Mouse (Mus musculus): ENCODE results near the gene Stox2.

Gene Stox2

DNA sequence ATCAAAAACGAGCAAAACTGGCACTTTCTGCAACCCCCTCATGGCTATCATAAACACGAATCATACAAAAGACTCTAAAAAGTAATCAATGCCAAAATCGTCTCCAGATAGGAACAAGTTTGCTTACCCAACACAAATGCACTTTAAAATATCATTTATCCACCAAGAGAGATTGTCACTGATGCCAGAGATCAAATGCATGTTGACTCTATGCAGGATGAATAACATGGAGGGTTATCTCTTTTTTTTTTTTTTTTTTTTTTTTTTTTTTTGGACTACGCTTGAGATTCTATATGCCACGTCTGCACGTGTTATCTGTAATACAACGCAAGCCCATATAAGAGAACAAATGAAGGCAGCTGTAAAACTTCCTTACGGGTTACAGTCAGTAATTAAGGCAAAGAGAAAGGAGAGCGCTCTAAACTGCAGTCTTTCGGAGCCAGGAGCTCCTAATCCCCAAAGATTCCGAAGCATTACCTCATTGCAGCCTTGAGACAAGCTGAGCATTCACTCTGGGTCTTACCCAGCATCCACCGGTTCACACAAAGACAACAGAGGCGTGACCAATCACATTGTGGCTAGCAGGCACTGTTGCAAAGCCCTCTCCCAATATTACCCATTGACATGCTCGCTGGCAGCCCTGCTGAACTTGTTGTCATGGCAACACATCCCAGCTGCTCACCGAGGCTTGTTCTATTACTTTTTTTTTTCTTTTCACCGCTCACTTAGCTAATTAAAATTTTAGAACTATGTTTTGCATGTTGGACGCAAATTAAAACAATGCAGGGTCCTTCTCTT, 203.8 kb downstream of the Stox2 start:
- peak; percentile 23 for DNase-seq (ENCODE audit: low spot score)

DNA sequence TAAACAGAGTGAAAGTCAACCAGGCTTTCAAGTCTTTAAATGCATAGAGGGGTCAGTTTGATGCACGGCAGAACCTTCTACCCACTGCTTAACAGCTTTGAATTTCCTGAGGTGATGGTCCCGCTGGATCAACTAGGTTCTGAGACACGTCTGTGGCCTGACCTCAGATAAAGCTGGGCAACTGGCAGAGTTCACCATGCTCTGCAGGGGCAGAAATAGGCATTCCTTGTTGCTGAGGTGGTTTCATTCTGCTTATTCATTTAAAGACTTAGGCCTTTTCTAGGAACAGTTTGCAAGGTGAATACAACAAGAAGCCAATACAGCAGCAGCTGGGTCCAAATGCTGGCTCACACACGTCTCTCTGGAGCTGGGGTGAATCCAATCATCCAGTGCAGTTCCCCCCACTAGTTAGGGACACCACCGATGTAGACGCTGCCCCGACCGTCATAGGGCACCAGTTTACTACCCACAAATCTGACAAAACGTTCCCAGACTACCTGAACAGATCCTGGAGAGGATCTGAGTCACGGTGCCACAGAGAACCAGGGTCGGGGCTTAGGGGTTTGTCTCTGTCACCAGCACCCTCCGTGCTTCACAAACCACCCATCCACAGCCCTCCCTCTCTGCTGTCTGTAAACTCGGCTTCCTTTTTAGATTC, 204.6 kb downstream of the Stox2 start:
- no peak for DNase-seq (ENCODE audit: low spot score)

DNA sequence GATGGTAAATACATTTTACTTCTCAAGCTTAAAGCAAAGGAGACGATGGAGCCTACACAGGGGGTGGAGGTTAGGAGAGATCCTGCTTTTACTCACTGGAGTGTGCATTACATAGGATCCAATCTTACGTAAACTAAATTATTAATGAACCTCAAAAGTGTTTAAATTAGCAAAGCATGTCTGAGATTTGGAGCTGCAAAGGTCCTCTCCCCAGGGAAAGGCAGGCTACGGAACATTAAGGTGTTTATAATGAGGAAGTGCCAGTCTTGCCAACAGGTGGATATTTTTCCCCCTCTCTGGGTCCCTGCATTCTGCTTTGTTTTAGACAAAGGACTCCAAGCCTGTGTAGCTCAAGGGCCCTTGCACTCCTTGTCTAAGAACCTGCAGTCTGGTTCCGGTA, 205.3 kb downstream of the Stox2 start:
- no peak for DNase-seq (ENCODE audit: low spot score)

DNA sequence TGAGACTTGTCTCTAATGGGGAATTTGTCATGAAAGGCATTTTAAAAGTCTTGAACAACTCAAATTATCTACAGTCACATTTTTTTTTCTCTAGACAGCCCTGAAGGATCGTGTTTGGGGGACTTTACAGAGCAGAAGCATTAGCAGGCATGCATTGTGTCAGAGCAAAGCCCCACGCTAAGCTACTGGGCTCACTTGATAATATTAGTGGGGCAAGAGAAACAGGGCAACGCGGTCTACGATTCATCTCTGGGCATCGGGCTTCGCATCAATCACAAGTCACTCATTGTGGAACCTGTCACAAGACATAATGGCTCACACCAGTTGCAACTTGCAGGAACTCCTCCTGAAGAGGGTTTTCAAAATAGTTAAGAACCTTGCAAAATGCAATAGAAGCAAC, 205.9 kb downstream of the Stox2 start:
- no peak for DNase-seq (ENCODE audit: low spot score)

DNA sequence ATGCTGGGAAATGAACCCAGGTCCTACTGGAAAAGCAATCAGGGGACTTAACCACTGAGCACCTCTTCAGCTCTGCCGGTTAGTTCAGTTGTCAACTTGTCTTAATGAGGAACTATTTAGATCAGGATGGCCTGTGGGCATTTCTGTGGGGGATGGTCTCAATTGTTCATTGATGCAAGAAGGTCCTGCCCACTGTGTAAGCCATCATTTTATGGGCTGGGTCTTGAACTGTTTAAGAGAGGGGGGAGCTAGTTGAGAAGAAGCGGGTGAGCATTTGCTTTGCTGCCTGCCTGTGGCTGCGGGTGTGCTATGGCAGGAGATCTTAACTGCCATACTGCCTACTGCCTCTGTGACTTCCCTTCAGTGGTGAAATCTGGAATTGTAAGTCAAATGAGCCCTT, 214.1 kb downstream of the Stox2 start:
- DNase-seq (ENCODE audit: low spot score), result no peak

DNA sequence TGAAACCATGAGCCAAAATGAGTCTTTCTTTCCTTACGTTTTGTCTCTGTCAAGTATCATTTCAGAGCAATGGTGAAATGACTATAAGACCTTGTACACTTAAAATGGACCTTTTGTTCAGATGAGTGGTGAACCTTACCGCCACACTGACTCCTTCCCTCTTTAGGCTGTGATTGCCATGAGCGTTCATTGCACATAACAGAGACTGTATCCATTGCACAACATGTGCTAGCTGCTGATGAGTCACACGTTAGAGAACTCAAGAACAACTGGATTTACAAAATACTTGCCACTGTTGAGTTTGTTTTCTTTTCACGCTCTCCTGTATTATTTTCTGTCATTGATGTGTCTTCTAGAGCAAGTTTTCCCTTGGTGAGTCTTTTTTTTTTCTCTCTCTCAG, 216.1 kb downstream of the Stox2 start:
- no peak for DNase-seq (ENCODE audit: low spot score)

DNA sequence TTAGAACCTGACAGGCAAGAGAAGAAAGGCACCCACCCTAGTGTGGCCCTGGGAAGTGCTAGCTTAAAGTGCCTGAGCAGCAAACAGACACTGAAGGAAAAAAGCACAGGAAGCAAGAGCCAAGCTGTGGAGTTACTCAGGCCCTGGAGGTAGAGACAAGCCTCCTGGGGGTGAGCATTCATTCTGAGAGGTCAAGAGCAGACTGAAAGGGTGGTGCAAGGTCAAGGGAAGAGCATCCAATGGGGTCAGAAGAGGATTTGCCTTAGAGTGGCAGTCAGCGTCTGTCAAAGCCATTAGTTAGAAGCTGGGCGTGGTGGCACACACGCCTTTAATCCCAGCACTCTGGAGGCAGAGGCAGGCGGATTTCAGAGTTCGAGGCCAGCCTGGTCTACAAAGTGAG, 224.3 kb downstream of the Stox2 start:
- no peak for DNase-seq (ENCODE audit: low spot score)

DNA sequence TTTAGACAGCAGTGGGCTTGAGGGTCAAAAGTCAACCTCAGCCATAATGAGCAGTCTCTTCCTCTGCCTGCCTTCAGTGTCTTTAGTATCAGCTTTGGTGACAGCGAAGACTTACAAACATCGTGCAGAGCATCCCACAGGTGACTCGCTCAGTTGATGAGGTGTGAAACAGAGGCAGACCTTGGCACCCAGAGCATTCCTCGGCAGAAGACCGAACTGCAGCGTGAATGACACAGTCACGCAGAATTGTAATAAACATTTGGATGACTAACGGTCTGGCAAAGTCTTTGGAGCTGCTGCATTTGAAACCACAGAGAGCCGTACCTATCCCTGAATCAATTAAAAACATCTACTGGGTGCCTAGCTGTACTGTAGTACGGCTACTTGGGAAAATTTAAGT, 225.0 kb downstream of the Stox2 start:
- DNase-seq (ENCODE audit: low spot score), result no peak

DNA sequence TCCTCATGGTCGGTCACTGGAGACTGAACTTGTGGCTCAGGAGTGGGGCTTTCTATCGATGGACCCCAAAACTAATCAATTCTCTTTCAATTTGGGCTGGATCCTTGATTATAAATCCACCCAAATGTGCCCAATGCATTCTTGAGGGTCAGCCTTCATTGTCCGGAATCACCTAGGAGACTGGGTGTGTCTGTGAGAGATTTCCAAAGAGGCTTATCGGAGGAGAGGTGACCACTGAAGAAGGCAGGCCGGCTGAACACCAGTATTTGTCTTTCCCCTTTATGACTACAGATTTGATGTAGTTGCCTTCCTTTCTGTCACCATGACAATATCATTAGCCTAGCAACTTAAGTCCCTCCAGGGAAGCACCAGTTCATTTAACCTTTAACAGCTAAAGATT, 225.8 kb downstream of the Stox2 start:
- DNase-seq (ENCODE audit: low spot score), result no peak

DNA sequence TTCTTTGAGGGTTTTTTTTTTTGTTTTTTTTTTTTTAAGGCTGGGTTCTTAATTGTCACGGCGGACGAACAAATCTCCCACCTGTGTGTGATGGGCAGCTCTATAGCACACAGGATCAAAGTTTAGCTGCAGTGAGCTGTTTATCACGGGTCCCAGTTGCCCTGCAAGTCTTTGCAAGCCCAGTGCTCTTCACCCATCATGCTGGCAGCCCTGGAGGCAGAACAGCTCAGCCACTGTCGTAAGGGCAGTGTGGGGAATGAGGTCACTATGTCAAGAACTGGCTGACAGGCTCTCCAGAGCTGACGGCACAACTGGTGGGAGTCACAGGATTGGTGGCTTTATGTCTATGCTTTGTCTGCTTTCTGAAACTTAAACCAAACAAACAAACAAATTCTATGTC, 227.6 kb downstream of the Stox2 start:
- DNase-seq (ENCODE audit: low spot score), result no peak

DNA sequence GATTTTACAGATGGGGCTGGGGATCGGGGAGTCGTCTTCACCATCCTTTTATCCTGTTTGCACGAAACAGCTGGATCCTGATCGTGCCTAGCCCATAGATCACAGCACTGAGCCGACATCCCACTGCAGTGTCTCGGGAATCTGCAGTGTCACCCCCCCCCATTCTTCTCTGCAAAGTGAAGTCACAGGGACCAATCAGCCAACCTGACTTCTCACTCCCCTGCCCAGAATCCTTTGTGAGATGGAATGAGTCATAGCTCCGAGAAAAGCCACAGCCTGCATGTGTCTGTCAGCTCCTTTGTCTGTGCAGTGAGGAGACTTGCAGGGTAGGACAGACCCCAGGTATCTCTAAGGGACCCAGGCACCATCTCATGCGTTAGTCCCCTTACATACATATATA, 228.1 kb downstream of the Stox2 start:
- DNase-seq (ENCODE audit: low spot score), result no peak

DNA sequence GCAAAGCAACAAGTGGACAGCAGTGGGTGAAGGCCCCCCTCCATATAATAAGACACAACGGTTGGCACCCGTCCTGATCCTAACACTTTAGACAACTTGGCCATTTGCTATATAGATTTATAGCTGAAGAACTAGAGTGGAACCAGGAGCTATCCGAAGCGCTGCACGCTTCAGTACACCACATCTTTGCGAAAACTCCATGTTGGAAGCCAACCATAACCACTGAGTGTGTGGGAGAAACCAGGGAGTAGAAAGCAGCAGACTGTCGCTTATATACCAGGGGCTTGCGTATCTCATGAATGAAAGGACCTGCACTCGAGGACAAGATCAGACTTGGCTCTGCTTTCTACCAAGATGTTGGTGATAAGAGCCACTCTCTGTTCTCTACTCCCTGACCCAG, 234.0 kb downstream of the Stox2 start:
- DNase-seq (ENCODE audit: low spot score), result no peak

DNA sequence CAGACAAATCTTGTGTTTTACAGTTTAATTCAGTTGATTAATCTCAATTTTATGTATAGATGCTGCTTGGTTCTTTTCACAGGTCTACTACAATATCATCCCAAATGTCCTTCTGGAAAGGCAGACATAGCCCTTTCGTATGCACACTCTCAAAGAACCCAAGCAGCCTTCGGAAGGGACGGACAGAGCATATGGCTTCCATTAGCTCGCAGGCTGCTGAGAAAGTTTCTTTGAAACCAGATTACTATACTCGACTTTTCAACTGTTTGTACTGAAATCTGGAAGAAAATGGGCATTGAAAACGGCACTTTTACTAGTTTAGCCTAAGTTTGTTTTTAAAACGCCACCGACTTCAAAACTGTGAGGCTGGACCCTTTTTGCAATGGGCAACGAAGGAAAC, 234.9 kb downstream of the Stox2 start:
- DNase-seq (ENCODE audit: low spot score), result no peak

DNA sequence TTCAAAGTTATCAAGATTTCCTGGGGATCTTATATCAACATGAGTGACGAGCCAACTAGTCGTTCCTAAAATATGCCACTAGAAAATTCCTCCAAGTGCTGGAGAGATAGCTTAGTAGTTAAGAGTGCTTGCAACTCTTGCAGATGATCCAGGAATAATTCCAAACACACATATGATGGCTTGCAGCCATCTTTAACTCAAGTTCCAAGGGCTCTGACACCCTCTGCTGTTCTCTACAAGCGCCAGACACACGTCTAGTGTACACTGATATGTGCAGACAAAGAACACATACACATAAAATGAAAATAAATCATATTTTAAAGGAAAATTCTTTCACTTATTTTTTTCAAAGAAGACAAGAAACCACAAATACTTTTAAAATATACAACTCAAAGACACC, 237.9 kb downstream of the Stox2 start:
- no peak for DNase-seq (ENCODE audit: low spot score)

DNA sequence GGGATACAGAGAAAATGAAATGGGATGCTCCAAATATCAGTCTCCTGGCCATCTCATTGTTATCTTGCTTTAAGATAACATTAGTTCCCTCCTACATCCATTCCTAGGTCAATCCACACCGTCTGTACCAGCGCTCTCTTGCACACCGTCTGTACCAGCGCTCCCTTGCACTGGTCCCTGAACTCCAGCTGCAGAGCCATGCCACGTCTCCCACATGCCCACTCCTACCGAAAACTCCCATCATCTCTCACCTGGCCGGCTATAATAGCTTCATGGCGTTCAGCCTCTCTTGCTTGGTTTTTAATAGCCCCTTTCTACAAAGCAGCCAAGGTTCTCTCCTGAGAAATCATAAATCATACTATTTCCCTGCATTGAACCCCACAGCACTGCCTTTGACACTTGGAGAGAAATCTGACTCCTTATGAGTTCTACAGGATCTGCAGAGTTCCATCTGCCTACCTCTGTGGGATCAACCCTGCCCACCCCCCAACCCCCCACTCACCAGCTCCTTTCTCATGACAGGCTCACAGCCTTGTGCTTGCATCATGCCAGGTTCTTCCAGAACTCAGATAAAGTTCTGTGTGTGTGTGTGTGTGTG, 239.4 kb downstream of the Stox2 start:
- DNase-seq (ENCODE audit: low spot score), result no peak

DNA sequence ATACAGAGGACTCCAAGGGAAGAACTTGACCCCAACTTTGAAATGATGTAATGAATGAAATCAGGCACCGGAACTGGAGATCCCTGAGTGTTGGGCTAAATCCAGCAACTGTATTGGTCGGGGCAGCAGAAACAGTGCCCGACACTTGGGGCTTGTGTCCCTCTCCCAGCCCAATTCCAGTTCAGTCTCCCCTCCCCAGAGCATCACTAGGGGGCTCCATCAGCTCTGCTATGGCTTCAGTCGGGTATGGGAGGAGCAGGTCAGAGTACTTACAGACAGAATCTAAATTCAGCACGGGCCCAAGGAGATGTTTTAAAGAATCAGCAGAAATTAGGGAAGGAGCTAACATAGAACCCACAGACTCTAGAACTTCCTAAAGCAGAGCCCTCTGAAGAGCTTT, 240.7 kb downstream of the Stox2 start:
- no peak for DNase-seq (ENCODE audit: low spot score)

DNA sequence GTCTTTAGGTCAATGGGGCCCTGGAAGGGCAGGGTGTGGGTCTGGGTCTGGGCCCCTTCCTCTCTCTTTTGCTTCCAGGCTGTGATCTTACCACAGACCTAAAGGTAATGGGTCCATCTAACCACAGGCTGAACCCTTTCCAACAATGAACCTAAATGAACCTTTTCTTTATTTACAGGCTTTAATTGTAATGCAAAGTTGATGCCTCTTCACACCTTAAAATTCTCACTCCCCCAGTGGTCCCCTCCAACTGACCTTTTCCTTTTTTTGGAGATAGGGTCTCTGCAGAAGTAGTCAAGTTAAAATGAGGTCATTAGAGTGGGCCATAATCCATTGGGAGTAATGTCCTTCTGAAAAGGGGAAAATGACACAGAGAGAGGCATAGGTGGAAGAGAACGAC, 249.8 kb downstream of the Stox2 start:
- DNase-seq (ENCODE audit: low spot score), result no peak

DNA sequence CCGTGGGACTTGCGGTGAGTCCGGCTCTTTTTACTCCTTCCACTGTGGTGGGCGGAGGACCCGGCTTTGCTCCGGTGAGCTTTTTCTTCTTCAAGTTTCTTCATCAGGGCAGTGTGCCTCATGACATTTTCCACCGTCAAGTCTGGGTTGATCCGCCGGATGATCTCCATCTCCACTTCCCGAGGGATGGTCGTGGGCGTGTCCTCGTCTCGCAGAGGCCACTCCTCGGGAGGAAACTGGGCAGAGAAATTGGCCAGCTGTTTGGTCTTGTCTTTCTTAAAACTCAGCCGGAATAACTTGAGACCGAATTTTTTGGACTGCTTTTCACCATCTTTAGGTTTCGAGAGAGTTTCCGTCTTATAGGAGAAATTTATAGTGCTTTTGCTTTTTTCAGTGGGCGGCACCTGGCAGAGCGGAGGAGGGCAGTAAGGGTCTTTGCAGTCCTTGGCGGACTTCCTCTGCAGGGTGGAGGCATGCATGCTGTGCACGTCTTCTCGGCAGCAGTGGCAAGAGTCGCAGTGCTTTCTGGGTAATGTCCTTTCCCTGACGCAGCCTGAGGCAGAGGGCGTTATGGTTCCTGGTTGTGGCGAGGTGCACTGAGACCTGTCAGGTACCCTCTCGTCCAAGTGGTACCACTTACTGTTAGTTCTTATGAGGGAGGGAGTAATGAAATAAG, 252.7 kb downstream of the Stox2 start:
- DNase-seq (ENCODE audit: low spot score), result no peak

DNA sequence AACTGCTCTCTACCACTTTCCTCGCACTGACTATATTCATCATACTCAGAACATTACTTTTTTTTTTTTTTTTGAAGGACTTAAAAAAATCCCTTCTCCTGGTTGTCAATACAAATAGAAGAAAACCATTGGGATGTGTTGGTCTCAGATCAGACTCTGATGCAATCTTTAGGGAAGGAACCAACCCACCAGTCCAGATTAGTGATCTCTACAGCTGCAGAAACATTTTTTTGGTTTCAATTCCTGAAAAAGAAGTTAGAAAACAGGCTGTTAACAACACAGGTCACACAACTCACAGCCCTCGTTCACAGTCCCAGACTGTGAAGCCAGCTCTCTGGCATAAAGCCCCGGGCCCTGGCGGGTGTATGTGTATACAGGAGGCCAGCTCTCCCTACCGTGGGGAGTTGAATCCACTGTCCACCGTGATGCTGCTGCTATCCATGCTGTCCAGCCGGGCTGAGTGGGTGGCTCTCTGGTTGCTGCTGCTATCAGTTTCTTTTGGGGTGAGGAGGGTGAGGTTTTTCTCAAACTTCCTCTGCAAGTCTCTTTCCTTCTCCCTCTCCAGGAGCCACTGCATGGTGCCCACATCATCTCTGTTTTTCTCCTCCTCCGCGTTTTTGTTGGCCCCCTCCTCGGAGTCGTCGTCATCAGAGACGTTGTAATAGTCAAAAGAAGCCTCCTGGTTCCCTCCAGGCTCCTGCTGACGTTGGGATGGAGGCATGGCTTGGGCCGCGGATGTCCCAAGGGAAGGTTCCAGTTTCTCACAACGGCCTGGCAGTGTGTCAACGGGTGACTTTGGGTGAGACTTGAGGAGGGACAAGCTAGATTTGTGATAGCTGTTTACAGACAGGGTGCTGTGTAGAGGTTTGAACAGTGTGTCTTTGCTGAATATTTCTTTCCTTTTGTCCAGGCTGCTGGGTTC, 254.5 kb downstream of the Stox2 start:
- no peak for DNase-seq (ENCODE audit: low spot score)

DNA sequence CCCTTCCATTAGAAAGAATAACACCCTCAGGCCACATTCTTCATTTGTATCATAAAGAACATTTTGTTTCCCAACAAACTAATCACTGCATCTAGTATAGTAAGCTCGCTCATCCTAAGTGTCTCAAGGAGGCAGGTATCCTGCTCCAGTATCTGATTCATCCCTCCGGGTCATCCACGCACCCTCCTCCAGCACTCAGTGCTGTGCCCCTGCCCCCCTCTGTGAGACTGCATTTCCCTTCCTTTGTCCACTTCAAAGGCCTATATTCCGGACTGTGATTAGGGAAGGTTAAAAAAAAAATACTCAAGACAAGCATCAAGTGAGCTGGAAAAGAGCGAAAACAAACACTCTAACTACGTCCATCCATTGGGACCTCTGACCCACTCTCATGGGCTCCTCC, 260.8 kb downstream of the Stox2 start:
- DNase-seq (ENCODE audit: low spot score), result no peak

DNA sequence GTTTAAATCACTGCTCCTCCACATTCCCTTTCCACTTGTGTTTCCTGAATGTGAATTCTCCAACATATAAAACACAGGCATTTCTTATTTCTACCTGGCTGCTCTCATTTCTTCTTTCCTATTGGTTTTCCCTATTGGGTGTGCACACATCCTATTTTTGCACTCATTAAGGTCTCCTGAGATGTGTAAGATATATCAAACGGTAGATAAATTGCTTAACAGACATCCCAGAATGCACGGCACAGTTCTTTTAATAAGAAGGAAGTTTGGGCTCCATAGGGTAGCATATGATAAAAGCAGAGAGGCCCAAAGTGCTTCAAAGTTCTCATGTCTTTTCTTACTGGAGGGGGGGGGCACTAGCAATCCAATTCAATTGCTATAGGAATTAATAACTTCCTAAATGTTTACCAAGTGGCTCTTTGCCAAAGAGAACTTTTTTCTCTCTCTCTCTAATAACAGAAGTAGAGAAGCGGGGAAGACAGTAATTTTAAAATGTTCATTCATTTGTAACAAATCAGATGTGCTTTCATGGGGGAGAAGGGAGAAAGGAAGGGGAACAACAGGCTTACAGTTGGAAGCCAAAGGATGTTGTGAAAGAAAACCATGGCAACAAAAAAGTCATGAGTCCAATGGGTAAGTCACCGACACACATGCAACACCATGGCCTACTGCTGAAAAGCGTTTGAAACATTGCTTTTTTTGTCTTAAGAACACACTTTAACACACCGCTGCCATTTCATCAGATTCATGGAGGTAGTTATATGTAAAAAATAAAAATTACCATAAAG, 263.2 kb downstream of the Stox2 start:
- DNase-seq (ENCODE audit: low spot score), result no peak

Data from ovary, postnatal 10 days (tissue).